Mouse (Mus musculus) CD8-positive naive resting alpha-beta T cell, adult 57 days (primary cell): ENCODE results near the gene Kif26a. TPM values are rescaled to one million over a fixed set of nuclear protein-coding genes. Genes with fewer than 3 reads are reported as not detected.

Source experiments
- total RNA-seq: library from RNA; stranded (reverse); gene quantifications from one replicate; pipeline ENCODE4 v1.2.4, GENCODE M21; 2023

Gene Kif26a
- total RNA-seq: not detected

GRCm38 (mm10) chr12:112145875-112146651 is at the start of gene Kif26a:
Kif26a (plus strand) TSS chr12:112146208.

GRCm38 (mm10) chr12:112106541-112106971 is 39.5 kb upstream of the Kif26a start, which contains the start of gene Aspg:
Aspg (plus strand) TSS chr12:112106679.

Other genes with a start within 250 kb of the Kif26a start
- 53.2 TPM for gene Ppp1r13b, start 238.1 kb upstream of the Kif26a start, total RNA-seq
- 223 TPM for gene Atp5mpl, start 179.2 kb upstream of the Kif26a start, total RNA-seq
- gene Tdrd9, start 174.6 kb upstream of the Kif26a start, total RNA-seq: not detected
- not detected for gene Rd3l, start 164.9 kb upstream of the Kif26a start, total RNA-seq
- gene Aspg, start 39.5 kb upstream of the Kif26a start, total RNA-seq: not detected